Mouse (Mus musculus) adrenal gland, postnatal 4 days (tissue): ENCODE data around the gene Il11ra1. TPM values are rescaled to one million over a fixed set of nuclear protein-coding genes. Genes with fewer than 3 reads are reported as not detected.
"Not testable (repeated sequence)": the region's sequence is repeated elsewhere in the genome, so short reads cannot be mapped to it uniquely, and the experiment has no call there.

ENCODE experiments used
- DNase-seq, 2 experiments: peaks; one replicate each; pipeline ENCODE4 v3.0.0; 2021 to 2022; ENCODE audit warnings: low spot score in 2 of 2, mixed read lengths in 2 of 2
- total RNA-seq, 2 experiments: library from RNA; stranded (reverse); gene quantifications; 2 replicates each; pipeline ENCODE4 v1.2.3; 2021

Il11ra1 gene
- total RNA-seq, 2 experiments from 2014 or later, result 87.9 to 89.4 TPM

- no peak for DNase-seq
These were observed 44.3 kb downstream of the Il11ra1 start for GRCm38 (mm10) chr4:41744131-41744530.

- DNase-seq, result no peak
These were observed 45.2 kb downstream of the Il11ra1 start for GRCm38 (mm10) chr4:41745021-41745420.

GRCm38 (mm10) chr4:41754797-41755337 is 55.1 kb downstream of the Il11ra1 start, which contains the start of gene Galt:
Gene Galt (plus strand): TSS chr4:41755228.
- no peak for DNase-seq

GRCm38 (mm10) chr4:41755338-41756305 is 55.8 kb downstream of the Il11ra1 start, which contains the start of gene Sigmar1:
Gene Sigmar1 (minus strand): TSS chr4:41756157.
- DNase-seq, result peak; percentile 60 to 75

GRCm38 (mm10) chr4:41756440-41756839 is 56.7 kb downstream of the Il11ra1 start:
- DNase-seq, result no peak

- DNase-seq, result no peak
These were observed 57.5 kb downstream of the Il11ra1 start for GRCm38 (mm10) chr4:41757321-41757720.

- DNase-seq, result no peak
These were observed 58.2 kb downstream of the Il11ra1 start for GRCm38 (mm10) chr4:41758021-41758420.

GRCm38 (mm10) chr4:41758701-41759100 is 58.9 kb downstream of the Il11ra1 start:
- DNase-seq, result no peak

GRCm38 (mm10) chr4:41759206-41759605 is 59.4 kb downstream of the Il11ra1 start:
- DNase-seq, result no peak

- no peak for DNase-seq
These were observed 60.0 kb downstream of the Il11ra1 start for GRCm38 (mm10) chr4:41759656-41760287.

GRCm38 (mm10) chr4:41760288-41760721 is 60.5 kb downstream of the Il11ra1 start:
- DNase-seq, result peak; percentile 73 to 79

- no peak for DNase-seq
These were observed 61.1 kb downstream of the Il11ra1 start for GRCm38 (mm10) chr4:41760911-41761310.

- DNase-seq, result no peak
These were observed 61.9 kb downstream of the Il11ra1 start for GRCm38 (mm10) chr4:41761680-41762079.

GRCm38 (mm10) chr4:41762099-41762687 is 62.4 kb downstream of the Il11ra1 start:
- DNase-seq, result no peak

- not testable (repeated sequence) for DNase-seq
These were observed 62.9 kb downstream of the Il11ra1 start for GRCm38 (mm10) chr4:41762688-41763114.

GRCm38 (mm10) chr4:41763176-41763575 is 63.4 kb downstream of the Il11ra1 start:
- not testable (repeated sequence) for DNase-seq

GRCm38 (mm10) chr4:41767301-41767700 is 67.5 kb downstream of the Il11ra1 start:
- DNase-seq, result not testable (repeated sequence)

- not testable (repeated sequence) for DNase-seq
These were observed 73.2 kb downstream of the Il11ra1 start for GRCm38 (mm10) chr4:41772946-41773345.

GRCm38 (mm10) chr4:41773502-41773901 is 73.7 kb downstream of the Il11ra1 start:
- peak; percentile 46 to 70 for DNase-seq

GRCm38 (mm10) chr4:41774002-41774401 is 74.2 kb downstream of the Il11ra1 start, which contains the start of gene Ccl27a:
Gene Ccl27a (minus strand): TSS chr4:41774247.
- DNase-seq, result peak in 1 of 2 experiments; percentile 66

GRCm38 (mm10) chr4:41774506-41774905 is 74.7 kb downstream of the Il11ra1 start:
- DNase-seq, result not testable (repeated sequence)
